8 mouse cellular contexts compared by ENCODE assay signal in genomic region chr4:49596846-49597182, GRCm38 (mm10). TPM values are rescaled to one million over a fixed set of nuclear protein-coding genes. Genes with fewer than 3 reads are reported as not detected.
DNase-seq lines count a peak whose midpoint lies in the region; ATAC-seq and TF ChIP-seq lines count a peak whose summit lies in the region.

No protein-coding gene starts in this region.

- no peak for DNase-seq in heart, adult 9 months (ENCODE audit: low spot score in 2 of 2)
- DNase-seq in embryo, embryonic 11 days: peak; percentile 45
- peak; percentile 54 for DNase-seq in hindbrain, postnatal 0 days (ENCODE audit: low spot score)
- peak; percentile 39 for DNase-seq in midbrain, postnatal 0 days (ENCODE audit: low spot score)
- DNase-seq in cerebellum, adult 18-20 months: no peak
- no peak for DNase-seq in yolk sac, embryonic 10.5 days (ENCODE audit: low spot score)

- H3K4me1 ChIP-seq in heart, embryonic 15.5 days (replicated peaks): peaks cover 13% of the 10 kb centered on the region
- H3K4me1 ChIP-seq in ES-Bruce4 (ENCODE audit: control insufficient read depth, insufficient read depth, low read length): no peaks in the 10 kb centered on the region
- no peaks in the 10 kb centered on the region for H3K4me1 ChIP-seq in hindbrain, postnatal 0 days (ENCODE audit: insufficient read depth, low read length)
- H3K4me1 ChIP-seq in midbrain, postnatal 0 days (ENCODE audit: insufficient read depth, low read length): no peaks in the 10 kb centered on the region; the same call in 1 of the 2 replicates

- H3K36me3 ChIP-seq in heart, embryonic 15.5 days: no peaks in the 10 kb centered on the region
- no peaks in the 10 kb centered on the region for H3K36me3 ChIP-seq in ES-Bruce4 (ENCODE audit: control insufficient read depth, insufficient read depth, low read length, poor library complexity, severe bottlenecking)
- no peaks in the 10 kb centered on the region for H3K36me3 ChIP-seq in hindbrain, postnatal 0 days (ENCODE audit: insufficient read depth, low read length)
- no peaks in the 10 kb centered on the region for H3K36me3 ChIP-seq in midbrain, postnatal 0 days (ENCODE audit: insufficient read depth, low read length)

- no peaks in the 10 kb centered on the region for H3K27me3 ChIP-seq in heart, embryonic 15.5 days
- H3K27me3 ChIP-seq in ES-Bruce4 (ENCODE audit: control insufficient read depth, insufficient read depth, low read length, poor library complexity, severe bottlenecking): peaks cover 2% of the 10 kb centered on the region
- H3K27me3 ChIP-seq in hindbrain, postnatal 0 days (ENCODE audit: insufficient read depth, low read length): no peaks in the 10 kb centered on the region
- H3K27me3 ChIP-seq in midbrain, postnatal 0 days (ENCODE audit: insufficient read depth, low read length): no peaks in the 10 kb centered on the region

- H3K4me3 ChIP-seq in heart, embryonic 15.5 days: peak overlapping the region; percentile 71
- H3K4me3 ChIP-seq in ES-Bruce4 (ENCODE audit: low read depth, low read length): peak overlapping the region; percentile 90
- peak overlapping the region; percentile 78 for H3K4me3 ChIP-seq in hindbrain, postnatal 0 days (ENCODE audit: low read length)
- H3K4me3 ChIP-seq in midbrain, postnatal 0 days (ENCODE audit: low read depth, low read length): peak overlapping the region; percentile 97

- peak overlapping the region; percentile 85 for H3K4me2 ChIP-seq in heart, embryonic 15.5 days
- peak overlapping the region; percentile 84 for H3K4me2 ChIP-seq in hindbrain, postnatal 0 days (ENCODE audit: low read depth, low read length)
- peak overlapping the region; percentile 75 for H3K4me2 ChIP-seq in midbrain, postnatal 0 days (ENCODE audit: low read depth, low read length, poor library complexity, severe bottlenecking)

- no peak for TF ChIP-seq CTCF in ES-Bruce4 (IDR thresholded peaks at IDR 0.05; ENCODE audit: low read depth, low read length)
- TF ChIP-seq CTCF in hindbrain, postnatal 0 days (IDR thresholded peaks at IDR 0.05; ENCODE audit: low read depth): no peak
- TF ChIP-seq CTCF in midbrain, postnatal 0 days (IDR thresholded peaks at IDR 0.05): no peak

- no peak for TF ChIP-seq EP300 in ES-Bruce4 (IDR thresholded peaks at IDR 0.05; ENCODE audit: insufficient read depth, low read depth, low read length)

- no peak for TF ChIP-seq POLR2A in ES-Bruce4 (IDR thresholded peaks at IDR 0.05; ENCODE audit: insufficient read depth, low read length)

- peak; percentile 50 for ATAC-seq in heart, embryonic 15.5 days (replicated peaks; ENCODE audit: insufficient number of reproducible peaks, insufficient read depth, low FRiP score, low read depth)
- no peak; the same call in 1 of the 2 replicates for ATAC-seq in hindbrain, postnatal 0 days
- ATAC-seq in midbrain, postnatal 0 days (ENCODE audit: low FRiP score): no peak; the same call in 1 of the 2 replicates

- H3K9ac ChIP-seq in heart, embryonic 15.5 days: peak overlapping the region; percentile 90
- peak overlapping the region; percentile 45 for H3K9ac ChIP-seq in ES-Bruce4 (ENCODE audit: low read depth, poor library complexity, severe bottlenecking)
- peak overlapping the region; percentile 90 for H3K9ac ChIP-seq in hindbrain, postnatal 0 days (replicated peaks; ENCODE audit: low read length)
- peak overlapping the region; percentile 99 for H3K9ac ChIP-seq in midbrain, postnatal 0 days (replicated peaks; ENCODE audit: low read length, poor library complexity, severe bottlenecking)

- under 1% methylated on average over 20 of the region's 20 CpGs for WGBS in heart, embryonic 15.5 days
- under 1% methylated on average over 20 of the region's 20 CpGs for WGBS in hindbrain, postnatal 0 days
- WGBS in midbrain, postnatal 0 days: under 1% methylated on average over 20 of the region's 20 CpGs

- peak overlapping the region; percentile 94 for H3K27ac ChIP-seq in heart, embryonic 15.5 days
- no peak overlapping the region for H3K27ac ChIP-seq in ES-Bruce4 (ENCODE audit: insufficient read depth, low read length)
- peak overlapping the region; percentile 93 for H3K27ac ChIP-seq in hindbrain, postnatal 0 days
- H3K27ac ChIP-seq in midbrain, postnatal 0 days (ENCODE audit: low read depth, low read length): peak overlapping the region; percentile 91

- H3K9me3 ChIP-seq in heart, embryonic 15.5 days (replicated peaks): no peaks in the 10 kb centered on the region
- H3K9me3 ChIP-seq in ES-Bruce4 (replicated peaks; ENCODE audit: control insufficient read depth, insufficient read depth, low read length, poor library complexity, severe bottlenecking): no peaks in the 10 kb centered on the region
- no peaks in the 10 kb centered on the region for H3K9me3 ChIP-seq in hindbrain, postnatal 0 days (ENCODE audit: low read length)
- no peaks in the 10 kb centered on the region for H3K9me3 ChIP-seq in midbrain, postnatal 0 days (ENCODE audit: low read length)

RNA-seq across cellular contexts. Expression of gene Tmem246, which starts 0.9 kb away (rescaled TPM):
- 50.0 and 52.3 TPM in 2 replicates for polyA plus RNA-seq in heart, embryonic 15.5 days (2015; fragmentation: Nextera tagmentation; extraction: Ambion mirVana)
- 3.2 and 5.9 TPM in 2 replicates for polyA plus RNA-seq in ES-Bruce4 (2011; ENCODE audit: insufficient read depth, insufficient read length, low read depth, missing spikeins)
- total RNA-seq in hindbrain, postnatal 0 days (2014; rRNA removed): 191 and 232 TPM in 2 replicates
- polyA plus RNA-seq in hindbrain, postnatal 0 days (2015; fragmentation: Nextera tagmentation; extraction: Ambion mirVana): 151 and 158 TPM in 2 replicates
- total RNA-seq in midbrain, postnatal 0 days (2014; rRNA removed): 182 and 193 TPM in 2 replicates
- polyA plus RNA-seq in midbrain, postnatal 0 days (2015; fragmentation: Nextera tagmentation; extraction: Ambion mirVana): 164 and 180 TPM in 2 replicates

RNA-seq across cellular contexts. Expression of gene Rnf20, which starts 35.0 kb away (rescaled TPM):
- 23.2 TPM in 2 replicates for polyA plus RNA-seq in heart, embryonic 15.5 days (2015; fragmentation: Nextera tagmentation; extraction: Ambion mirVana)
- 48.6 and 53.4 TPM in 2 replicates for polyA plus RNA-seq in ES-Bruce4 (2011; ENCODE audit: insufficient read depth, insufficient read length, low read depth, missing spikeins)
- total RNA-seq in hindbrain, postnatal 0 days (2014; rRNA removed): 43.6 and 52.0 TPM in 2 replicates
- 44.8 and 45.2 TPM in 2 replicates for polyA plus RNA-seq in hindbrain, postnatal 0 days (2015; fragmentation: Nextera tagmentation; extraction: Ambion mirVana)
- 48.3 and 76.7 TPM in 2 replicates for total RNA-seq in midbrain, postnatal 0 days (2014; rRNA removed)
- polyA plus RNA-seq in midbrain, postnatal 0 days (2015; fragmentation: Nextera tagmentation; extraction: Ambion mirVana): 41.0 and 46.2 TPM in 2 replicates

RNA-seq across cellular contexts. Expression of gene Aldob, which starts 47.5 kb away (rescaled TPM):
- polyA plus RNA-seq in heart, embryonic 15.5 days (2015; fragmentation: Nextera tagmentation; extraction: Ambion mirVana): 0.40 and 2.2 TPM in 2 replicates
- polyA plus RNA-seq in ES-Bruce4 (2011; ENCODE audit: insufficient read depth, insufficient read length, low read depth, missing spikeins): not detected in 2 replicates
- 0.26 and 0.97 TPM in 2 replicates for total RNA-seq in hindbrain, postnatal 0 days (2014; rRNA removed)
- polyA plus RNA-seq in hindbrain, postnatal 0 days (2015; fragmentation: Nextera tagmentation; extraction: Ambion mirVana): 0.59 TPM in 2 replicates
- 0.88 and 0.94 TPM in 2 replicates for total RNA-seq in midbrain, postnatal 0 days (2014; rRNA removed)
- polyA plus RNA-seq in midbrain, postnatal 0 days (2015; fragmentation: Nextera tagmentation; extraction: Ambion mirVana): 0.56 and 0.73 TPM in 2 replicates

Comparison
In these comparisons a context has a peak if more than half of its experiments do, and no peak if none do; other contexts are left out.
1. H3K9ac ChIP-seq: peak in every context shown above with its lines; median percentile 99 in midbrain, postnatal 0 days; 90 in heart, embryonic 15.5 days; 90 in hindbrain, postnatal 0 days; 45 in ES-Bruce4.
2. DNase-seq: peak in embryo, embryonic 11 days (single experiment), hindbrain, postnatal 0 days (single experiment) and midbrain, postnatal 0 days (single experiment); none in heart, adult 9 months (0 of 2), cerebellum, adult 18-20 months (0 of 2) and yolk sac, embryonic 10.5 days (single experiment).
3. Peak in every context shown above with its lines, with median percentiles within 50 percentile points of each other: H3K4me2 ChIP-seq and H3K4me3 ChIP-seq.